Mouse (Mus musculus): Measurements from ENCODE around the gene Alkbh6. TPM values are rescaled to one million over a fixed set of nuclear protein-coding genes. Genes with fewer than 3 reads are reported as not detected.

Alkbh6 gene
- total RNA-seq, 2 experiments from 2014 or later: 21.0 to 22.9 TPM

DNA sequence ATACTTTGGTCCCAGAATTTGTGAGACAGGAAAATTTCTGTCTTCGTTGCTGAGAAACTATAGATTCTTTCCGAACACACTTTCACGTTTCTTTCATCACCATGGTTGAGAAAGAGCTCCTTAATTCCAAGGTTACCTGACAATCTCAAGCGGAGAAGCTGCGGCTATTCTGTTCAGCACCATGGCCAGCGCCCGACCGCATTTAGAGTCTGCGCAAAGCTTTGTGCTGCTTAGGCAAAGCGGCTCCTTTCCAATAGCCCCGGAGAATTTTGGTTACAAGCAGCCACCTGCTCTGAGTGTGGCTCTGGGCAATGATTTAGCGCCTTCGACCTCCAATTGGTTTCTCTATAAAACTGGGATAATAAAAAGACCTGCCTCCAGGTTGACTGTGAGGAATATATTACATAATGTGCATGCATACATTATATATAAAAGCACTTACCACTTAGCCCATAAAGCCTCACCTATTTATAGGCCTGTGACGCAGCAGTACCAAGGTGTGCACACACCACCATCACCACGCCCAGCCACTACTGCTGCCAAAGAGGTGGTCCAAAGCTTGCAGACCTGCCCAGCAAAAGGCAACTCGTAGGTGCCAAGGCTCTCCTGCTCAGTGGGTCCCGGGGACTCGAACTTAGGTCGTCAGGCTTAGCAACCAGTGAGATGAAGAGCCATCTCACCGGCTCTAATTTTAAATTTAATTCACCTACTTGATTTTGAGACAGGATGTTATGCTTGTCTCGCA, 38.3 kb downstream of the Alkbh6 start:
- Histone ChIP-seq H3K4me3 (no peak overlapping the region), H3K27ac (no peak overlapping the region)
- intact Hi-C loops (cut with DNase I): no loop called here
- DNase-seq: peak; percentile 72
- TF ChIP-seq CTCF (IDR thresholded peaks at IDR 0.05): no peak

- no peak overlapping the region for H3K27ac ChIP-seq
- intact Hi-C loops (cut with DNase I): no loop called here
- peak; percentile 67 for DNase-seq
- TF ChIP-seq CTCF (IDR thresholded peaks at IDR 0.05): peak; percentile 85
- no peak overlapping the region for H3K4me3 ChIP-seq
Measured at GRCm38 (mm10) chr7:30347828-30348227, 39.3 kb downstream of the Alkbh6 start.

DNA sequence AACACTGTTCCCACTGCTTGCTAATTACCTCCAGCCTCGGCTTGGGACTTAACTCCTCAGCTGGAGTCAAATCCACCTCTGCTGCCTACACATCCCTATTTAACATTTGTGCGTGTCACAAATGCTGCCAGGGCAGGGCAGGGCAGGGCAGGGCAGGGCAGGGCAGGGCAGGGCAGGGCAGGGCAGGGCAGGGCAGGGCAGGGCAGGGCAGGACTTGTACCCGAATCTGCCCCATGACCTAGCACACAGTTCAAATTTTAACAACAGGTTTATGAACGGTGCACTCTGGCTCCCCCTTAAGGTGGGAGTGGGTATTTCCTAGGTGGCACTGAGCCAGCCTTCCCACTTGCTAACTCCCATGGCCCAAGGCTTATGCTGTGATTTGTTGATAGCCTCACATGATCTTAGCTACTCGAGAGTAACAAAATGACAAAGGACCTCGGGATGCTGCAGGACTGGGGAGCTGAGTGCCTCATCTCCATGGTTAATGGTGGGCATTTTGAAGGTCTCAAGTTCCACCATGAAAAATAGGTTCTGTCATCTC, 44.8 kb downstream of the Alkbh6 start:
- Histone ChIP-seq H3K4me3 (no peak overlapping the region), H3K27ac (no peak overlapping the region)
- intact Hi-C loops (cut with DNase I): no loop called here
- TF ChIP-seq CTCF (IDR thresholded peaks at IDR 0.05): peak; percentile 83
- peak; percentile 57 for DNase-seq

DNA sequence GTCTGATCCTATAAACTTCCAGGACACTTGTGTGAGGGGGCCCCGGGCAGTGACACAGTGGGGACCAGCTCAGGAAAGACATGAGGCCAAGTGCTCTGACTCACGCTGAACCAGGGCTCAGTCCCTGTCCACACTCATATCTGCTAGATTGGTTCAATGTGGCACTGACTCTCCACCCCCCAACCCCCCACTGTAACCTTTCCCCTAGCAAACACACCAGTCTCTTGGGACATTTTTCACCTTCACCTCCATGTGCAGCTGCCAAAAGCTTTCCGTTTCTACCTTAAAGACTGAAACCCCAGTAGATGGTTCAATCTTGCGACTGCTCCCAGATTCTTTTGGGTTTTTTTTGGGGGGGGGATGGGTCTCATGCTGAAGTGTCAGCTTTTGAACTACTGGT, 45.5 kb downstream of the Alkbh6 start:
- Histone ChIP-seq H3K4me3 (no peak overlapping the region), H3K27ac (no peak overlapping the region)
- intact Hi-C loops (cut with DNase I): no loop called here
- DNase-seq: no peak
- TF ChIP-seq CTCF (IDR thresholded peaks at IDR 0.05): no peak

GRCm38 (mm10) chr7:30358378-30359186, 50.1 kb downstream of the Alkbh6 start:
- TF ChIP-seq CTCF (IDR thresholded peaks at IDR 0.05): no peak
- intact Hi-C loops (cut with DNase I): no loop called here

GRCm38 (mm10) chr7:30359276-30359865, 50.9 kb downstream of the Alkbh6 start:
- intact Hi-C loops (cut with DNase I): no loop called here
- Histone ChIP-seq H3K4me3 (no peak overlapping the region), H3K27ac (no peak overlapping the region)
- TF ChIP-seq CTCF (IDR thresholded peaks at IDR 0.05): no peak
- DNase-seq: no peak

More at GRCm38 (mm10) chr7:30358378-30359186, 50.1 kb downstream of the Alkbh6 start:
- Histone ChIP-seq H3K27ac (no peak overlapping the region), H3K4me3 (no peak overlapping the region)
- no peak for DNase-seq

DNA sequence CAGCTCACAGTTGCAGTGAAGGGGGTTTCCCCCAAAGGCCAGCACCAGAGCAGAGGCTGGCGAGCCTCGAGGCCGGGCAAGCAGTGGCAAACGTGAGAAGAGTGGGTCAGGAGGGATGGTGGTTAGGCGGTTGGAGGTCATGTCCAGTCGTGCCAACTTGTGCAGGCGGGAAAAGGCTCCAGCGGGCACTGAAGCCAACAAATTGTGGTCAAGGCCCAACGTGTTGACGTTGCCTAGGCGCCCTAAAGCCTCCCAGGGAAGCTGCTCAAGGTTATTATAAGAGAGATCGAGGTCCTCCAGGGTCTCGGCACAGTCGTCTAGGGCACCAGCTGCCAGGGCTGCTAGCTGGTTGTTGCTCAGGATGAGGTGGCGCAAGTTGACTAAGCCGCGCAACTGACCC, 51.5 kb downstream of the Alkbh6 start:
- Histone ChIP-seq H3K4me3 (no peak overlapping the region), H3K27ac (no peak overlapping the region)
- intact Hi-C loops (cut with DNase I): no loop called here
- no peak for DNase-seq
- no peak for TF ChIP-seq CTCF (IDR thresholded peaks at IDR 0.05)

- Histone ChIP-seq H3K4me3 (peak within 1 kb of the TSS; percentile 77), H3K27ac (peak within 1 kb of the TSS; percentile 72)
- no peak for TF ChIP-seq CTCF (IDR thresholded peaks at IDR 0.05)
- intact Hi-C loops (cut with DNase I): no loop called here
- peak; percentile 69 for DNase-seq
Measured at GRCm38 (mm10) chr7:30362652-30363343, 54.3 kb downstream of the Alkbh6 start, which contains the start of gene Lrfn3. Gene Lrfn3, minus strand, starts transcription at chr7:30362772.

DNA sequence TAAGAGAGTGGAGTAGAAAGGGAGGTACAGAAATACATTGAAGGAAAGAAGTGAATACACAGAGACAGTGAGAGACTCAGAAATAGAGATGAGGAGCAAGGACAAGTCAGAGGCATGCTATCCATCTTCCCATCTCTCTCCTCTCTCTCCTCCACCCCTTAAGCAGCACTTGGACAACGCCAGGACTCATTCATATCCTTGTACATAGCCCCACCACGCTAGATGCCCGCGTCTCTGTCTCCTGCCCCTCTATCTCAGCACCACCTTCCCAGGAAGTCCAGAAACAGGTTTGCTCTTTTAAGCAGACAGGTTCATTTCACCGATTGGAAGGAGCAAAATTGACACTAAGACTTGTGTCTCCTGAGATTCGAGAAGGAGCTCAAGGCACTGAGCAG, 54.8 kb downstream of the Alkbh6 start:
- Histone ChIP-seq H3K27ac (peak overlapping the region; percentile 72; the same call in 1 of the 2 replicates), H3K4me3 (peak overlapping the region; percentile 77)
- intact Hi-C loops (cut with DNase I): no loop called here
- no peak for TF ChIP-seq CTCF (IDR thresholded peaks at IDR 0.05)
- DNase-seq: no peak

Other genes with a start within 250 kb of the Alkbh6 start
- gene Zfp82, start 235.8 kb upstream of the Alkbh6 start, total RNA-seq (2021): 1 to 10 TPM; 1.3 to 2.3 TPM
- under 1 TPM in 1 of 2 experiments, not detected in 1; 0.59 TPM for gene Gm26920, start 218.3 kb upstream of the Alkbh6 start, total RNA-seq (2021)
- 1 to 10 TPM; 1.2 to 3.4 TPM for gene Zfp566, start 218.2 kb upstream of the Alkbh6 start, total RNA-seq (2021)
- gene Zfp260, start 213.9 kb upstream of the Alkbh6 start, total RNA-seq (2021): 10 to 100 TPM; 33.5 to 39.2 TPM
- gene Zfp382, start 186.8 kb upstream of the Alkbh6 start, total RNA-seq (2021): 1 to 10 TPM; 1.1 to 1.3 TPM
- 10 to 100 TPM; 28.5 to 32.5 TPM for gene Zfp146, start 139.0 kb upstream of the Alkbh6 start, total RNA-seq (2021)
- gene Cox7a1, start 124.6 kb upstream of the Alkbh6 start, total RNA-seq (2021): 1,000 to 10,000 TPM in 1 of 2 experiments, 100 to 1,000 TPM in 1; 850 to 1,151 TPM
- 100 to 1,000 TPM; 178 to 186 TPM for gene Capns1, start 109.9 kb upstream of the Alkbh6 start, total RNA-seq (2021)
- 10 to 100 TPM; 62.1 to 68.0 TPM for gene Polr2i, start 76.8 kb upstream of the Alkbh6 start, total RNA-seq (2021)
- 10 to 100 TPM; 29.8 to 31.5 TPM for gene Tbcb, start 76.4 kb upstream of the Alkbh6 start, total RNA-seq (2021)
- gene Ovol3, start 73.0 kb upstream of the Alkbh6 start, total RNA-seq (2021): not detected
- gene Thap8, start 28.6 kb upstream of the Alkbh6 start, total RNA-seq (2021): under 1 TPM in 1 of 2 experiments, not detected in 1; 0.26 TPM
- 1 to 10 TPM; 1.7 to 3.0 TPM for gene Wdr62, start 28.3 kb upstream of the Alkbh6 start, total RNA-seq (2021)
- 1 to 10 TPM; 5.5 to 5.8 TPM for gene Clip3, start 17.0 kb upstream of the Alkbh6 start, total RNA-seq (2021)
- gene Syne4, start 6.1 kb downstream of the Alkbh6 start, total RNA-seq (2021): 1 to 10 TPM; 1.8 to 2.1 TPM
- under 1 TPM; 0.36 to 0.42 TPM for gene E130208F15Rik, start 13.0 kb downstream of the Alkbh6 start, total RNA-seq (2021)
- gene Sdhaf1, start 15.2 kb downstream of the Alkbh6 start, total RNA-seq (2021): 1 to 10 TPM; 5.9 to 6.9 TPM
- 1 to 10 TPM; 3.8 to 4.3 TPM for gene Lrfn3, start 54.1 kb downstream of the Alkbh6 start, total RNA-seq (2021)
- gene Tyrobp, start 105.0 kb downstream of the Alkbh6 start, total RNA-seq (2021): 1 to 10 TPM; 2.6 to 5.7 TPM
- not detected for gene Hcst, start 111.1 kb downstream of the Alkbh6 start, total RNA-seq (2021)
- under 1 TPM; 0.11 to 0.13 TPM for gene Nfkbid, start 113.0 kb downstream of the Alkbh6 start, total RNA-seq (2021)
- 1 to 10 TPM in 1 of 2 experiments, under 1 TPM in 1; 0.94 to 1.2 TPM for gene Aplp1, start 136.8 kb downstream of the Alkbh6 start, total RNA-seq (2021)
- gene Kirrel2, start 149.0 kb downstream of the Alkbh6 start, total RNA-seq (2021): not detected
- gene Nphs1, start 149.6 kb downstream of the Alkbh6 start, total RNA-seq (2021): not detected
- not detected for gene Prodh2, start 184.9 kb downstream of the Alkbh6 start, total RNA-seq (2021)
- gene Arhgap33, start 226.3 kb downstream of the Alkbh6 start, total RNA-seq (2021): under 1 TPM; 0.31 to 0.47 TPM
- 1,000 to 10,000 TPM in 1 of 2 experiments, 100 to 1,000 TPM in 1; 867 to 2,532 TPM for gene Hspb6, start 243.5 kb downstream of the Alkbh6 start, total RNA-seq (2021)
- 1 to 10 TPM; 5.5 to 7.3 TPM for gene Proser3, start 243.6 kb downstream of the Alkbh6 start, total RNA-seq (2021)

All from gastrocnemius, adult 2 months (tissue).